Mouse (Mus musculus) urinary bladder, postnatal 0 days (tissue): ENCODE data around the gene Gm29666. TPM values are rescaled to one million over a fixed set of nuclear protein-coding genes. Genes with fewer than 3 reads are reported as not detected.

ENCODE experiments used
- microRNA-seq: library from miRNA; unstranded; fragments of <30 nt; microRNA quantifications from one replicate; pipeline ENCODE4, GENCODE M21; 2016
- polyA plus RNA-seq: library from polyadenylated mRNA; unstranded; fragments of >200 nt; fragmentation: Nextera tagmentation; extraction: Ambion mirVana; gene quantifications from 2 replicates; pipeline ENCODE4 v1.2.1, GENCODE M21; 2015

Gene Gm29666
- polyA plus RNA-seq: 0.10 and 0.14 TPM in 2 replicates

DNA sequence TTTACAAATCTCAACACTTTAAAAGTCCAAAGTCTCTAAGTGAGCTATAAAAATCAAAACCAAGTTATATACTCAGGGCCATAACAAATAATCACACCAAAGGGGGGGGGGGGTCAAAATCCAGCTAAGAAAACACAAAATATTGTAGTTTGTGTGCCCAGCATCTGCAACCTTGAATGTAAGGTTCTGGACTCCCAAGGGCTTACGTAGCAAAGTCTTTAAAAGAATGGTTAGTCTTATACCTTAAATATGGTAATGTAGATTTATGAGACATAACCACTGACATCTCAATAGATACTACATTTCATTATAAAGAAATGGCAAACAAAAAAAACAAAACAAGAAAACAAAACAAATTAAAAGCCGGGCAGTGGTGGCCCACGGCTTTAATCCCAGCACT lies at the start of gene Gm29666:
Gene Gm29666, minus strand, starts transcription at position 101 of the 400 bp plus-strand sequence.

DNA sequence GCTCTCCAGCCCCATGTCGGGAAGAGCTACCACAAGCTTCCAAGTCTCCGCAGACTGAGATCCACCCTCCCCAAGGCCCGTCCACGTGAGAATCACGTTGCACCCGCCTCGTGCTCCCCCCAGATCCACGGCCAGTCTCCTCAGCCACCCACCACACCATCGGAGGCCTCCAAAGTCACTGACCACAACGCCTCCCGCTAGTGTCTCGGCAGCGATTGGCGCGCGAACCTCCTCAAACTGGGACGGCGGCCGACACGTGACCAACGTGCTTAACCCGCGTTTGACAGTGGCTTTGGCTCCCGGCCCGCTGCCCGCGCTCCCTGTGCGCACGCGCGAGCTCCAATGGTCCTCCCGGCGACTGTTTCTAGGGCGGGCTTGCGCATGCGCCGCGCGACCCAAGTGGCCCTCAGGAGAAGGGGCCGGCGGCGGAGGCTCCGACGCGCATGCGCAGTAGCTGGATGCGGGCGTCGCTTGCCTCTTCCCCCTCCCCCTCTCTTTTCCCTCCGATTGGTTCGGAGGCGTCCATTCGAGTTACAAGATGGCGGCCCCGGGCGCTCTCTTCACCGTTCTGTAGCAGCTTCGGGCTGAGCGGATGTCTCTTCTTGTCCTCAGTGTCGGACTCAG lies 3.2 kb upstream of the Gm29666 start, which contains the start of gene Nup50:
Gene Nup50, plus strand, starts transcription at position 528 of the 624 bp plus-strand sequence.

Small RNA genes lying within 50 kb of the gene (microRNA-seq; reads per million reads assigned to microRNA genes)
- 28.7 reads per million, percentile 31 among the genes with 10 or more reads in this experiment for gene Mir1249

Other genes starting within 250 kb of the Gm29666 start
- gene Arhgap8, start 200.0 kb downstream of the Gm29666 start, polyA plus RNA-seq: 5.7 and 5.9 TPM in 2 replicates
- gene Phf21b, start 64.0 kb downstream of the Gm29666 start, polyA plus RNA-seq: 0.05 TPM in 1 of 2 replicates, not detected in the other
- gene Nup50, start 3.4 kb upstream of the Gm29666 start, polyA plus RNA-seq: 16.0 and 20.1 TPM in 2 replicates
- gene 5031439G07Rik, start 68.5 kb upstream of the Gm29666 start, polyA plus RNA-seq: 4.6 and 8.0 TPM in 2 replicates
- gene Upk3a, start 97.1 kb upstream of the Gm29666 start, polyA plus RNA-seq: 2,347 TPM in 2 replicates
- 49.7 and 55.3 TPM in 2 replicates for gene Fam118a, start 108.9 kb upstream of the Gm29666 start, polyA plus RNA-seq
- 0.17 and 0.22 TPM in 2 replicates for gene Smc1b, start 211.9 kb upstream of the Gm29666 start, polyA plus RNA-seq
- 0.22 and 0.31 TPM in 2 replicates for gene Ribc2, start 212.0 kb upstream of the Gm29666 start, polyA plus RNA-seq